Mouse (Mus musculus) neural tube, embryonic 15.5 days (tissue): ENCODE results near the gene Pde7b. TPM values are rescaled to one million over a fixed set of nuclear protein-coding genes. Genes with fewer than 3 reads are reported as not detected.

Experiments used
- ATAC-seq: fragments of 200-750 bp; cut with Nextera tagmentation; 2 replicates; pipeline ENCODE4 v1.8.0; 2017; ENCODE audit warnings: mild to moderate bottlenecking, moderate TSS enrichment, moderate library complexity; ENCODE audit not compliant: low FRiP score
- H3K27ac ChIP-seq: fragments of 300-500 bp; sonication (generic); replicated peaks from 2 replicates; pipeline ENCODE4 v1.5.1; 2015; ENCODE audit warnings: mild to moderate bottlenecking, inconsistent platforms
- H3K27me3 ChIP-seq: fragments of 300-500 bp; sonication (generic); replicated peaks from 2 replicates; pipeline ENCODE4 v1.6.1; 2015; ENCODE audit warnings: inconsistent platforms
- H3K36me3 ChIP-seq: fragments of 300-500 bp; sonication (generic); 2 replicates; pipeline ENCODE4 v1.6.1; 2015; ENCODE audit warnings: inconsistent platforms
- H3K4me1 ChIP-seq: fragments of 300-500 bp; sonication (generic); 2 replicates; pipeline ENCODE4 v1.6.1; 2015; ENCODE audit warnings: inconsistent platforms
- H3K4me2 ChIP-seq: fragments of 300-500 bp; sonication (generic); 2 replicates; pipeline ENCODE4 v1.6.1; 2015; ENCODE audit warnings: inconsistent platforms, mild to moderate bottlenecking, moderate library complexity
- H3K4me3 ChIP-seq: fragments of 300-500 bp; sonication (generic); replicated peaks from 2 replicates; pipeline ENCODE4 v1.5.1; 2015; ENCODE audit warnings: mild to moderate bottlenecking, inconsistent platforms
- H3K9ac ChIP-seq: fragments of 300-500 bp; sonication (generic); replicated peaks from 2 replicates; pipeline ENCODE4 v1.6.1; 2015; ENCODE audit warnings: mild to moderate bottlenecking, inconsistent platforms
- H3K9me3 ChIP-seq: fragments of 300-500 bp; sonication (generic); replicated peaks from 2 replicates; pipeline ENCODE4 v1.6.1; 2016; ENCODE audit warnings: inconsistent platforms
- WGBS: fragments of 180-500 bp; shearing (Covaris S2); methylation state at CpG from one replicate; pipeline ENCODE4 v1.1.7; 2015; ENCODE audit warnings: mixed read lengths; 5-methylcytosine and 5-hydroxymethylcytosine counted together
- polyA plus RNA-seq: library from polyadenylated mRNA; unstranded; fragments of >200 nt; fragmentation: Nextera tagmentation; extraction: Ambion mirVana; gene quantifications from 2 replicates; pipeline ENCODE4 v1.2.1, GENCODE M21; 2015

Gene Pde7b
- polyA plus RNA-seq, 1 experiment from 2014 or later: 3.9 TPM

DNA sequence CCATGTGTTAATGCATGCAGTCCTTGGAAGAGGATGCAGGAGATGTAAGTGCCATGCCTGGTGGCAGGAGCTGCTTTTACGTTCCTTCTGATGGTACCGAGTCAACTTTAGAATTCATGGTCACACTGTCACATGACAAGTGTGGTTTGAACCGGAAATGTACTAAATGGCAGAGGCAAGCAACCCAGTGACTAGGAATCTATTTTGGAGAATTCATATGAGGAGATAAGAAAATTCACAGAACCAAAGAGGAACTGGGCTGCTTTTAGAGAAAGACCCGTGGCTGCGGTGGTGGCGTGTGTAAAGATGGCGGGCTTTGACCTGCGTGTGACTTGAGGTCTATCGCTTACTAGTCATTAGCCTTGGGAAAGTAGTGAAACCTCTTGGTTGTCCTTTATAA, 287.4 kb downstream of the Pde7b start:
- no peaks in the 10 kb centered on the region for H3K27me3 ChIP-seq
- H3K4me2 ChIP-seq: no peak overlapping the region
- ATAC-seq: no peak
- no peaks in the 10 kb centered on the region for H3K4me1 ChIP-seq
- H3K9me3 ChIP-seq: no peaks in the 10 kb centered on the region
- no peak overlapping the region for H3K27ac ChIP-seq
- H3K4me3 ChIP-seq: no peak overlapping the region
- WGBS: 90% methylated on average over 9 of the region's 9 CpGs
- peaks cover 3% of the 10 kb centered on the region; the same call in 1 of the 2 replicates for H3K36me3 ChIP-seq
- no peak overlapping the region for H3K9ac ChIP-seq

DNA sequence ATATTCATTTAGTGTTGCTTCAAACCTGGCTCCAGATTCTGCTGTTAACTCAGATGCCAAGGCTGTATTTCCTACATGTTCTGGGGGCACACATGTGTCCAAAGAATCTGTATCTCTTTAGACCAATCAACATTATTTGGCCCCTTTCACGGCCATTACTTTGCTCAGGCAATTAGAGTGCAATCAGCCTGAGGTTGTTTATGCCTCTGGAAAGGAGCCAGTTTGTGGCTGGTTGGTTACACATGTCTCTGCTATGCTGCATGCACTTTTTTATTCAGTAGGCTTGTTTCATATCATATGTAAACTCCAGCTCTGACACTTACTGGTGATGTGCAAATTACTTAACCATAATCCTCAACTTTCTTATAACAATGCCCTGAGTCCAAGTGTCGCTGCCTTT, 287.9 kb downstream of the Pde7b start:
- no peak overlapping the region for H3K4me2 ChIP-seq
- peaks cover 3% of the 10 kb centered on the region; the same call in 1 of the 2 replicates for H3K36me3 ChIP-seq
- no peaks in the 10 kb centered on the region for H3K9me3 ChIP-seq
- ATAC-seq: peak; percentile 50
- WGBS: 61% methylated on average over 2 of the region's 2 CpGs
- H3K27ac ChIP-seq: no peak overlapping the region
- H3K9ac ChIP-seq: no peak overlapping the region
- H3K27me3 ChIP-seq: no peaks in the 10 kb centered on the region
- no peak overlapping the region for H3K4me3 ChIP-seq
- no peaks in the 10 kb centered on the region for H3K4me1 ChIP-seq

DNA sequence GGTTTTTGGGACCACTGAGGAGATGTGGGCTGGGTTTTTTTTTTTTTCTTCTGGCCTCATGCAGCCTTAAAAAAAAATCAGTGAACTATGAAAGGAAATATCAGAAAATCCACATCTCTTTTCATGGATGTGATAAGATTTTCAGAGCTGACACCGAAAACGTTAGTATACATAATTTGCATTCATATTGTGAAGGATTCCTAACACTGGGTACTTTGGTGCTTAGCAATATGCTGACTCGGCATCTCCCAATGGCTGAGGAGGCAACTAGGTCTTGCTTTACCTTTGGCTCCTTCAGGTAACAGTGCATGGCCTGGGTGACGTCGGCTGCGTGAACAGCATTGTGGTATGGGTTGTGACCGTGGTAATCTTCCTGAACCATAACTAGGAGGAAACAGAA, 289.0 kb downstream of the Pde7b start:
- no peaks in the 10 kb centered on the region for H3K4me1 ChIP-seq
- no peak overlapping the region for H3K9ac ChIP-seq
- no peak overlapping the region for H3K4me3 ChIP-seq
- H3K4me2 ChIP-seq: no peak overlapping the region
- peaks cover 3% of the 10 kb centered on the region; the same call in 1 of the 2 replicates for H3K36me3 ChIP-seq
- H3K27ac ChIP-seq: no peak overlapping the region
- no peaks in the 10 kb centered on the region for H3K27me3 ChIP-seq
- 93% methylated on average over 7 of the region's 7 CpGs for WGBS
- ATAC-seq: no peak
- H3K9me3 ChIP-seq: no peaks in the 10 kb centered on the region

DNA sequence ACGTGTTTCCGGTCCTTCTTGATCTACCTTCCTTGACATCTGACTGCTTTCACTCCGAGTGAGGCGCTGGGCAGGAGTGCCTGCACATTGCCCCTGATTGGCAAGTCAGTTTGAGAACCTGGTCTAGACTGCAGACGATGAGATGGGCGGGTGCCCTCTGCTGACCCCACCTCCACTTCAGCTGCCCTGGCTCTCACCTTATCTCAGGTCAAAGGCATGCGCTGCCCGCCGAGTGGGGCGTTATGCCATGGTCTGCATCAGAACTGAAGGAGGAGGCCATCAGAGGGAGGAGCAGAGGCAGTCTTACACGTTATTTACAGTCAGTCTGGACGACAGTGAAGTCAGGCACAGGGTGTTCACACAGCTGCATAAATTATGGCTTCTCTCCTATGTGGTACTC, 293.5 kb downstream of the Pde7b start:
- Histone ChIP-seq H3K9me3 (no peaks in the 10 kb centered on the region), H3K27ac (no peak overlapping the region)
- WGBS: 76% methylated on average over 12 of the region's 12 CpGs

DNA sequence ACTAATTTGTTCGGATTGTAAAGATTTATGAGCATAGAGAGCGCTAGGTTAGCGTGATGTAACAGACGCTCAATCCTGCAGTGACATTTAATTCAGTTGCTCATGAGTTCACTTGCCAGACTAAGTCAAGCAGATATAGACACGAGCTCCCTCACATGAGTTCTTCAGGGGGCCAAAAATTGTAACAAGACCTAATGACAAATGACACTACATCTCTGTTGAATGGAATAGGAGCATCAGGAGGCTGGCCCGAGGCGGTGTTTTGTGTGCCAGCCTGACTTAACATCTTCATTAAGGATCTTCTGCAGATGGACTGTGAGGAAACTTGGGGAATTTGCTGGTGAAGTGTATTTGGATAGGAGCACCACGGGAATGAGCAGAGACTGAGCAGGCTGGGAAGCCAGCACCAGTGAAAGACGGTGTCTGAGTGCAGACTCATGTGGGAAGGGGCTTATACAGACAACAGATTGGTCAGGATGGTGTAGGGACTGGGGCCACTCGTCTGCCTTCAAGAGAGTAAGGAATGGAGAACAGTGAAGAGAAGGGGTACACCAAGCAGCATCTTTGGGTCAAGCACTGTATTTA, 303.5 kb downstream of the Pde7b start:
- no peak overlapping the region for H3K9ac ChIP-seq
- no peaks in the 10 kb centered on the region for H3K36me3 ChIP-seq
- WGBS: 76% methylated on average over 10 of the region's 10 CpGs
- ATAC-seq: no peak
- H3K27ac ChIP-seq: no peak overlapping the region
- H3K9me3 ChIP-seq: no peaks in the 10 kb centered on the region
- H3K4me1 ChIP-seq: no peaks in the 10 kb centered on the region
- no peak overlapping the region for H3K4me2 ChIP-seq
- no peaks in the 10 kb centered on the region for H3K27me3 ChIP-seq
- no peak overlapping the region for H3K4me3 ChIP-seq

More for the DNA sequence above, 293.5 kb downstream of the Pde7b start:
- Histone ChIP-seq H3K9ac (no peak overlapping the region), H3K36me3 (peaks cover 3% of the 10 kb centered on the region; the same call in 1 of the 2 replicates), H3K27me3 (no peaks in the 10 kb centered on the region), H3K4me3 (no peak overlapping the region), H3K4me1 (no peaks in the 10 kb centered on the region), H3K4me2 (no peak overlapping the region)
- ATAC-seq: no peak

DNA sequence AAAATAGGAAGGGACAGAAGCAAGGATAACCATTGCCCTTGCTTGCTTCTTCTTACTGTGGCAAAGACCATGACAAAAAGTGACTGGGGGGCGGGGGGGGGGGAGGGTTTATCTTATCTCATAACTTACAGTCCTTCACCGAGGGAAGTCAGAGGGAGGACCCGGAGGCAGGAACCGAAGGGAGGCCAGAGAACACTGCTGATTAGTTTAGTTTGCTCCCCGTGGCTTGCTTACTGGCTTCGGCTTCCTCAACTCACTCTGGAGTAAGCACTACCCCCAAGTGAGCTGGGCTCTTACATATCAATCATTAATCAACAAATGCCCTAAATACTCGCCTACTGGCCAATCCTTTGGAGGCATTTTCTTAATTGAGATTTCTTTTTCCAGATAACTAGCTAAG, 304.6 kb downstream of the Pde7b start:
- Histone ChIP-seq H3K4me3 (no peak overlapping the region), H3K27ac (no peak overlapping the region), H3K4me2 (no peak overlapping the region), H3K27me3 (no peaks in the 10 kb centered on the region), H3K9ac (no peak overlapping the region), H3K36me3 (no peaks in the 10 kb centered on the region), H3K4me1 (no peaks in the 10 kb centered on the region), H3K9me3 (no peaks in the 10 kb centered on the region)
- 68% methylated on average over 7 of the region's 7 CpGs for WGBS
- no peak for ATAC-seq

DNA sequence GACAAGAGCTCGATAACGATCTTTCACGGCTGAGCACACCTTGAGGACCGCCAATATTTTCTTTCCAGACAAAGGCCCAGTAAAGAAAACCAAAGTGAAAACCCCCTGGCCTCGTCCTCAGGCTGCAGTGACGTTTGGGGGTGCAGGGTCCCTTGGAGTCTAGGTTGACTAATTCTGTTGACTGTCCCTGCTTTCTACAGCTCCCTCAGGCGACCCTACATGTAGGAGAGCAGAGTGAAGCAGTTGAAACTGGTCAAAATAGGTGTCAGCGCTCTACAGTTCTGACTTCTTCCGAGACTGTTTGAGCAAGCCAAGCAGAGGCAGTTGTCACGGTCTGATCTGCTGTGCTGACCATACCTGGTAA, 306.0 kb downstream of the Pde7b start:
- 79% methylated on average over 10 of the region's 10 CpGs for WGBS
- Histone ChIP-seq H3K36me3 (no peaks in the 10 kb centered on the region), H3K4me1 (no peaks in the 10 kb centered on the region), H3K9me3 (no peaks in the 10 kb centered on the region), H3K9ac (no peak overlapping the region), H3K27me3 (no peaks in the 10 kb centered on the region), H3K27ac (no peak overlapping the region), H3K4me3 (no peak overlapping the region), H3K4me2 (no peak overlapping the region)
- no peak for ATAC-seq

DNA sequence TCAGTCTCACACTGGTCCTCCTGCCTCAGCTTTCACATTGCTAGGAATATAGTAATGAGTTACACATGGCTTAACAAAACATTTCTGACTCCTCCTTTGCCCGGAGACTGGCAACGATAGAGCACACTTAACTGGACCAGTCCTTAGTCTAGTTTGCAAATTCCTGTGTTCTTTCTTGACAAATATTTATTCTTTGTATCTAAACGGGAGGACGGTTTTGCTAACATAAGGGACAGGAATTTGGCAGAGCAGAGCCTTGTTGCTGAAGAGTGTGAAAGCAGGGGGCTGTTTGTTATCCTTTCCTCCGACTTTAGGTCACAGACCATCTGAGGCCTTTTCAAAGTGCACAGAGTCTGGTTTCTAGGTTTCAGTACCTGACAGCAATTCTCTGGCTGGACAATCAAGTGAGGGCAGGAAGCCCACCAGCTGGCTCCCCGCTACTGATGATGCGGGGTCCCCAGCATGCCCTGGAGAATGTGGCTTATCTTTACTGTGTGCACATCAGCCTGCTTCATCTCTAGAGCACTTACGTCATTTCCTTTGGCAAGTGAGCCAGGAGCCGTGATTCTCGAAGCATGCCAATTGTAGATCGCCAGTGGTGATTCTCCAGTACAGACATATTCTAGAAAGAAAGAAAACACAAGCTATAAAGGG, 306.5 kb downstream of the Pde7b start:
- Histone ChIP-seq H3K4me2 (no peak overlapping the region), H3K4me3 (no peak overlapping the region), H3K27me3 (no peaks in the 10 kb centered on the region), H3K9me3 (no peaks in the 10 kb centered on the region), H3K4me1 (no peaks in the 10 kb centered on the region), H3K9ac (no peak overlapping the region), H3K36me3 (no peaks in the 10 kb centered on the region), H3K27ac (no peak overlapping the region)
- 77% methylated on average over 11 of the region's 11 CpGs for WGBS
- no peak for ATAC-seq

DNA sequence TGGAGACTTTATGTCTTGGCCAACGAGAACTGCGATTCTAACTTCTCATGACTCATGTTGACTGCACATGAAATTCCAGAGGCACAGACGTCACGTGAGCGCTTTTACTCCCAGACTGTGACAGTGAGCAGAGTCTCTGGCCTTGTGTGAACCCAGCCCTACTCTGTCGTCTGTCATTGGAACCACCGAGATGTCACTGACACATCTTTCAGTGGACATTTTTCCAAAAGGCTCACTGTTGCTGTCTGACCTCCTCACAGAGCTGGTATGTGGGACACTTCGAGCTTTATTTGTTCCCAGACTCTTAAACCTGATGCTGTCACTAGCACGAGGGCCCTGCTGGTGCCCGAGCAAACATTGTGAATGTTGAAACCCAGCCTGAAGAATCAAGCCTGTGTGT, 315.7 kb downstream of the Pde7b start:
- no peak overlapping the region for H3K4me2 ChIP-seq
- no peak for ATAC-seq
- no peaks in the 10 kb centered on the region for H3K27me3 ChIP-seq
- no peak overlapping the region for H3K4me3 ChIP-seq
- 0 out of 2 replicates have a peak, but pooled peaks cover 4% of the 10 kb centered on the region for H3K9me3 ChIP-seq
- 84% methylated on average over 10 of the region's 10 CpGs for WGBS
- H3K4me1 ChIP-seq: no peaks in the 10 kb centered on the region
- H3K9ac ChIP-seq: no peak overlapping the region
- H3K36me3 ChIP-seq: no peaks in the 10 kb centered on the region
- H3K27ac ChIP-seq: no peak overlapping the region

DNA sequence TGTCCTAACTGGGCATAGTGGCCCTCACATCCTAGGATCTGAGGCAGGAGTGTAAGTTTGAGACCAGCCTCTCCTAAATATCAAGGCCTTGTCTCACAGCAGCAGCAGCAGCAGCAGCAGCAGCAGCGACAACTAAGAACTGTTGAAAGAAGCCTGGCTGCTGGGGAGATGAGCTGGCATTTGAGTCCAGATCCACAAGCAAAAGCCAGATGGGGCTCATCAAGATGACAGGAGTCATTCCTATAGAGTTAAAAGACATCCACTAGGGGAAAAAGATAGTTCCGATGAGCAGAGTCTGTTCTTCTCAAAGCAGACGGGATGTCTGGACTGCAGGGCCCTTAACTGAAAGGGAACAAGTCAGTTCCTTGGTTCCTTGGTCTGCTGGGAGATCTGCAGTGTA, 316.5 kb downstream of the Pde7b start:
- ATAC-seq: no peak
- Histone ChIP-seq H3K9me3 (0 out of 2 replicates have a peak, but pooled peaks cover 4% of the 10 kb centered on the region), H3K9ac (no peak overlapping the region), H3K4me2 (no peak overlapping the region), H3K4me3 (no peak overlapping the region), H3K27ac (no peak overlapping the region), H3K27me3 (no peaks in the 10 kb centered on the region), H3K36me3 (no peaks in the 10 kb centered on the region), H3K4me1 (no peaks in the 10 kb centered on the region)
- 90% methylated on average over 3 of the region's 3 CpGs for WGBS

DNA sequence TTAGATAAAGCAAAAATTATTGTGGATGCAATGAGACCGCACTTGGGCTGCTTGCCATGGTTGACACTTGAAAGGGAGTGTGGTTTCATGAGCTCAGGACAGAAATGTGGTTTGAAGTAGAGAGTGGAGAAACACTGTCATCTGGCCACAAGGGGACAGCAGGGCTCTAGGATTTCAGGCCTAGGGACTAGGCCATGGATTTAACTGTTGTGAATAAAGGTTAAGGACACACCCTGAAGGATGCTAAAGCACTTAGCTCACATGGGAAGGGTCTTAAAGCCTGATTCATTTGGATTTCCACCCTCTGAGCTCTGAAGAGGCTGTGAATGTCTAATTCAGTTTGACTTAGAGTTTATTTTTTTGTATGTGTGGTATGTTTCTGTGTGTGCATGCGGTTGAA, 319.4 kb downstream of the Pde7b start:
- Histone ChIP-seq H3K4me2 (no peak overlapping the region), H3K36me3 (no peaks in the 10 kb centered on the region), H3K4me1 (no peaks in the 10 kb centered on the region), H3K4me3 (no peak overlapping the region), H3K27ac (no peak overlapping the region), H3K9ac (no peak overlapping the region), H3K27me3 (no peaks in the 10 kb centered on the region), H3K9me3 (no peaks in the 10 kb centered on the region)
- 95% methylated on average over 2 of the region's 2 CpGs for WGBS
- peak; percentile 78; the same call in 1 of the 2 replicates for ATAC-seq

DNA sequence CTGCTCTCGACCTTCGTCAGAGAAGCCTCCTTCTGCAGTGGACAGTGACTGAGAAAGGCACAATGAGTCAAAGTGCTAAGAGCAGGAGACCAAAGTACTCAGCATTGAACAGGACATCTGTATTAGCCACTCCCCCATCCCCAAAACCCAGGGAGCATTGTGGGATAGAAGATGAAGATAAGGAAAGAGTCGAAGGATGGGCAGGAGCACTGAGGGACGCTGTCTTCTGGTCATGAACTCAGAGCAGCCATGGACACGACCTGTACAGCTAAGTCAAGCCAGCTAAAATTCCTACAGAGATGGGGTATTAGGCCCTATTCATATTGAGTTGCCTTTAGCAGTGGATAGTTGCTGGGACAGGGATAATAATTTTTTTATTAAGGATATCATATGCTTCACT, 321.9 kb downstream of the Pde7b start:
- Histone ChIP-seq H3K9ac (no peak overlapping the region), H3K27me3 (no peaks in the 10 kb centered on the region), H3K27ac (no peak overlapping the region), H3K36me3 (no peaks in the 10 kb centered on the region), H3K4me2 (no peak overlapping the region), H3K9me3 (no peaks in the 10 kb centered on the region), H3K4me1 (peaks cover 4% of the 10 kb centered on the region; the same call in 1 of the 2 replicates), H3K4me3 (no peak overlapping the region)
- ATAC-seq: no peak
- WGBS: 90% methylated on average over 5 of the region's 5 CpGs
